Mouse (Mus musculus) stomach, postnatal 0 days (tissue): ENCODE measurements around the gene 1110002E22Rik.

ENCODE experiments used
- CTCF ChIP-seq: IDR thresholded peaks from 2 replicates; pipeline ENCODE4 v1.5.1; 2016; ENCODE audit warnings: antibody characterized with exemption, low read depth, mild to moderate bottlenecking, moderate library complexity
- EP300 ChIP-seq: optimal IDR thresholded peaks from 2 replicates; pipeline ENCODE3; 2016; ENCODE audit warnings: antibody characterized with exemption

GRCm38 (mm10) chr3:138061205-138061911, 3.5 kb upstream of the 1110002E22Rik start:
- no peak for TF ChIP-seq CTCF
- TF ChIP-seq EP300 = no peak
